Mouse (Mus musculus) ES-E14 (cell line): ENCODE data around the gene Pik3cg. TPM values are rescaled to one million over a fixed set of nuclear protein-coding genes. Genes with fewer than 3 reads are reported as not detected.
A peak's percentile ranks its signal among the peaks of the same experiment; 100 is the strongest.

Experiments used
- DNase-seq: peaks from one replicate; pipeline ENCODE4 v3.0.0-alpha.2; 2013; ENCODE audit warnings: low read depth, low spot score
- H3K27ac ChIP-seq: 2 replicates; pipeline ENCODE4 v1.5.1; 2012; ENCODE audit warnings: low read depth, mild to moderate bottlenecking, low read length, moderate library complexity, mixed read lengths; ENCODE audit not compliant: poor library complexity, insufficient read depth, severe bottlenecking
- H3K36me3 ChIP-seq: 2 replicates; pipeline ENCODE4 v1.6.1; 2012; ENCODE audit warnings: mild to moderate bottlenecking, low read length, moderate library complexity, mixed read lengths; ENCODE audit not compliant: control insufficient read depth, poor library complexity, insufficient read depth, severe bottlenecking
- H3K4me1 ChIP-seq, 2 experiments: fragments of 150-350 bp in 1 of 2; sonication (generic) in 1 of 2; 2 replicates each; pipeline ENCODE4 v1.6.1; 2012; ENCODE audit warnings: low read length in 2 of 2, mild to moderate bottlenecking in 1 of 2, mixed read lengths in 1 of 2; ENCODE audit not compliant: control insufficient read depth in 2 of 2, insufficient read depth in 2 of 2, poor library complexity in 1 of 2
- H3K4me3 ChIP-seq, 2 experiments: fragments of 150-350 bp in 1 of 2; sonication (generic) in 1 of 2; 2 replicates each; pipeline ENCODE4 v1.5.1; 2012; ENCODE audit warnings: low read length in 2 of 2, low read depth in 1 of 2, mild to moderate bottlenecking in 1 of 2, mixed read lengths in 1 of 2; ENCODE audit not compliant: insufficient read depth in 1 of 2, poor library complexity in 1 of 2, severe bottlenecking in 1 of 2
- H3K9ac ChIP-seq: 2 replicates; pipeline ENCODE4 v1.6.1; 2012; ENCODE audit warnings: low read depth, mild to moderate bottlenecking, low read length, mixed read lengths; ENCODE audit not compliant: poor library complexity, insufficient read depth, severe bottlenecking
- H3K9me3 ChIP-seq: fragments of 150-350 bp; sonication (generic); 2 replicates; pipeline ENCODE4 v1.6.1; 2012; ENCODE audit warnings: low read depth, mild to moderate bottlenecking, low read length; ENCODE audit not compliant: control insufficient read depth, insufficient read depth
- CHD2 ChIP-seq: IDR thresholded peaks from 2 replicates; pipeline ENCODE4 v1.6.1; 2014; ENCODE audit warnings: mild to moderate bottlenecking, low read depth, low read length, inconsistent platforms
- HCFC1 ChIP-seq: IDR thresholded peaks from 2 replicates; pipeline ENCODE4 v1.6.1; 2012; ENCODE audit warnings: low read length, inconsistent platforms, borderline replicate concordance; ENCODE audit not compliant: insufficient read depth
- MAFK ChIP-seq: IDR thresholded peaks from 2 replicates; pipeline ENCODE4 v1.6.1; 2014; ENCODE audit warnings: mild to moderate bottlenecking, low read depth, low read length, inconsistent platforms; ENCODE audit not compliant: insufficient read depth
- ZC3H11A ChIP-seq: IDR thresholded peaks from 2 replicates; pipeline ENCODE4 v1.6.1; 2012; ENCODE audit warnings: low read depth, mild to moderate bottlenecking, inconsistent platforms, low read length, borderline replicate concordance
- ZNF384 ChIP-seq: IDR thresholded peaks from 2 replicates; pipeline ENCODE4 v1.6.1; 2012; ENCODE audit warnings: low read depth, low read length, inconsistent platforms
- in situ Hi-C, 2 experiments: fragments of 600-800 bp; cut with MboI; formaldehyde crosslinking; loops; one replicate each; pipeline ENCODE4 v1.15.1; 2025; ENCODE audit warnings: low sequenced_read_pairs in 2 of 2, inconsistent platforms in 1 of 2; ENCODE audit not compliant: unreplicated experiment in 2 of 2
- total RNA-seq: library from RNA; depleted of rRNA; stranded (reverse); fragments of 300-350 nt; gene quantifications from 2 replicates; pipeline ENCODE4 v1.2.3, GENCODE M21; 2012

The Pik3cg gene
- total RNA-seq, 1 experiment: 0.13 TPM

DNA sequence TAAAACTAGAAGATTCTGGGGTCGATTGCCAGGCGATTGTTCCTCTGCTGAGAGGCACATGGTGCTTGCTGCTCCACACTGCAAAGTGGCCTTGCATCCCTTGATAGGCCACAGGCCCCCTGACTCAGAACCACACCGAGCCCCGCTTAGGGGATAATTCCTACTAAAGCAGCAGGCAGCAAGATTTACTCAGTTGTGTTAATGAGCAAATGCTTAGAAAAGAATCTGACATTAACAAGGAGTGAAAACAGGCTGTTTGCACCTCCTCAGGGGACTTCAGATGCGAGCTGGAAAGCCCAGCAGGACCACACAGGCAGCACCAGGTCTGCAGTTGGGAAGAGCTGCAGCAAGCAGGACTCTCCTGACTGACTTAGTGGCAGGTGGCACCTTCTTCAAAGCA lies 39.3 kb downstream of the Pik3cg start:
- Histone ChIP-seq H3K27ac (no peak overlapping the region), H3K4me1 (peaks cover 0 to 2% of the 10 kb centered on the region in 2 experiments; a peak in 1 of 4 replicates), H3K9me3 (no peaks in the 10 kb centered on the region), H3K9ac (no peak overlapping the region), H3K36me3 (no peaks in the 10 kb centered on the region), H3K4me3 (no peak overlapping the region)
- in situ Hi-C loops: no loop called here
- TF ChIP-seq ZC3H11A (no peak), MAFK (no peak), ZNF384 (no peak), HCFC1 (no peak), CHD2 (no peak)
- DNase-seq: peak; percentile 17

DNA sequence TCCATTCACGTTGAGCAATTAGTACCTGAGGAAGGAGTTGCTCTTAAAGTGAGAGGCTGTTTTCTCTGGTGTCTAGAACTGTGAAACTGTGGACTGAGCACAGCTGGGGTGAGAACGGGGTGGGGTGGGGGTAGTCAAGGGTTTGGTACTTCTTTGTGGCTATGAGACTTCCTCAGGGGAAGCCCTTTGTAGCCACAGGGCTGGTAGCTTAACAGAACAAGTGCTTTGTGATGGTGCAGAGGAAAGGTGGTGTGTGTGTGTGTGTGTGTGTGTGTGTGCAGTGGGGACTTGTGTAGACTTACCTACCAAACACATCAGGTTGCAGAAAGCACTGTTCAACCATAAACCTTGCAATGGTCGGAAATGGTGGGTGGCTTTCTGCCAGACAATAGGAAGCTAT lies 39.7 kb downstream of the Pik3cg start:
- Histone ChIP-seq H3K4me1 (peaks cover 0 to 2% of the 10 kb centered on the region in 2 experiments; a peak in 1 of 4 replicates), H3K27ac (no peak overlapping the region), H3K4me3 (no peak overlapping the region), H3K9me3 (no peaks in the 10 kb centered on the region), H3K36me3 (no peaks in the 10 kb centered on the region), H3K9ac (no peak overlapping the region)
- in situ Hi-C loops: no loop called here
- no peak for TF ChIP-seq ZNF384
- TF ChIP-seq MAFK: no peak
- no peak for TF ChIP-seq HCFC1
- no peak for TF ChIP-seq CHD2
- TF ChIP-seq ZC3H11A: no peak
- DNase-seq: peak; percentile 17

DNA sequence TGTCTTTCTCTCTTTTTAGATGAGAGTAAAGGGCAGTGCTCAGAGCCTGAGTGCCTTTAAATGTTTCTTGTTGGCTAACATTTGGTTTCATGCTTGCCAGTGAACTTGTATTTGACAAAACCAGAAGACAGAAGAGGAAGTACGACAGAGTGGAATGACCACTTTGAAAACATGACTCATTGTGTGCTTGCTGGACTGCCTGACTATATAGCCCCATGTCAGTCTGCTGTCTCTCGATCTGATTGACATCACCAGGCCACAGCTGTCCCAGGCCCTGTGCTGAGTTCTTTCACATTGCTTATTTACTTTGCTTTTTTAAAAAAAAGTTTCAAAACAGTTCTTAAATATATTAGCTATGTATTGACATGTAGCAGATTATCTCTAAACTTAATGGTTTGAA lies 44.8 kb downstream of the Pik3cg start:
- in situ Hi-C loops: no loop called here
- Histone ChIP-seq H3K4me3 (no peak overlapping the region), H3K4me1 (no peaks in the 10 kb centered on the region), H3K36me3 (no peaks in the 10 kb centered on the region), H3K27ac (no peak overlapping the region), H3K9ac (no peak overlapping the region), H3K9me3 (no peaks in the 10 kb centered on the region)
- DNase-seq: no peak
- TF ChIP-seq CHD2 (no peak), ZNF384 (no peak), ZC3H11A (no peak), HCFC1 (no peak), MAFK (no peak)

DNA sequence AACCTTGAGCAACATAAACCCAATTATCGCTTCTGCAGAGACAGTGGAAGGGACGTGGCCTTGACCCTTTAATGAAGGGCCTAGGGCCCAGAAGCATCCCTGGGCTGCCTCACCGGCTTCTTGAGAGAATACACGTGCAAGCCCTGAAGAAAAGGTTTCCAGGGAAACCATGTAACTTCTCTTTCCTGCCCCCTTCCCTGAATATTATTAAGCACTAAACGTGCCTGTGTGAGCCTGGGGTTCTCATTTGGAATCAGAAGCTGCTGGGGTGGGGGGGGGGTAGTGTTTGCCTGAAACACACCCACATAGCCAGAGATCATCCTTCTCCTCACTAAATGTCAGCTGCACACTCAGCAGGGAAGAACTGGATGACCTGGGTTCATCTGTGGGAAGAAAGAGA lies 49.7 kb downstream of the Pik3cg start:
- Histone ChIP-seq H3K9ac (no peak overlapping the region), H3K27ac (no peak overlapping the region), H3K36me3 (no peaks in the 10 kb centered on the region), H3K4me3 (no peak overlapping the region), H3K4me1 (no peaks in the 10 kb centered on the region), H3K9me3 (no peaks in the 10 kb centered on the region)
- TF ChIP-seq CHD2 (no peak), MAFK (no peak), HCFC1 (no peak)
- DNase-seq: no peak
- in situ Hi-C loops: no loop called here

DNA sequence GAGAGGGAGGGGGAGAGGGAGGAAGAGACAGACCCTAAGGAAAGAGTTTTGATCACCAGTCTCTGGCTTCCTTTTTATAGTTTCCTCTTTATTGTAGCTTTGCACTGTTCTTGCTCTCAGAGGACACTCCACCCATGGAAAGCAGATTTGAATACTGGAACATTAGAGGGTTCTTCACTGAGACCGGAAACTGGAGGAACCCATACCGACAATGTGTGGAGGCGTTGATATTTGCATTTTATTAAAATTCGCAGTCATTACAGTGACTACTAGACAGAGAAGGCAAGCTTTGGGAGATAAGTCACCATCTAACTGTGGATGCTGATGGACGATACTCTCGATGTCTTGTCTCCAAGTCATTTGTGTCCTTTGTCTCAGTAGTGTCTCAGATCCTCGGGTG lies 61.9 kb downstream of the Pik3cg start:
- no peak overlapping the region for H3K4me3 ChIP-seq
- no peak overlapping the region for H3K27ac ChIP-seq
- no peaks in the 10 kb centered on the region for H3K36me3 ChIP-seq
- in situ Hi-C loops: loop anchor here (5.0 to 10.0 kb wide), 2 partner anchors 172 to 179 kb away; no protein-coding TSS in a partner anchor
- no peaks in the 10 kb centered on the region for H3K4me1 ChIP-seq
- H3K9ac ChIP-seq: no peak overlapping the region
- no peaks in the 10 kb centered on the region for H3K9me3 ChIP-seq
- TF ChIP-seq ZNF384 (no peak), MAFK (no peak), ZC3H11A (no peak), HCFC1 (no peak), CHD2 (no peak)
- no peak for DNase-seq
